Mouse (Mus musculus): ENCODE results near the gene Trabd2b. TPM values are rescaled to one million over a fixed set of nuclear protein-coding genes. Genes with fewer than 3 reads are reported as not detected.

The Trabd2b gene
- polyA plus RNA-seq, 1 experiment: not detected

- H3K4me3 ChIP-seq (ENCODE audit: insufficient read depth, low read depth, low read length): no peak overlapping the region
- no peak for TF ChIP-seq CTCF (IDR thresholded peaks at IDR 0.05; ENCODE audit: insufficient read depth, low read depth, low read length)
- no peak for TF ChIP-seq POLR2A (IDR thresholded peaks at IDR 0.05; ENCODE audit: insufficient read depth, low read depth, low read length)
- WGBS: 94% methylated on average over 3 of the region's 3 CpGs
- H3K4me1 ChIP-seq (ENCODE audit: control insufficient read depth, insufficient read depth, low read length): 0 out of 2 replicates have a peak, but pooled peaks cover 2% of the 10 kb centered on the region
- no peak overlapping the region for H3K27ac ChIP-seq (ENCODE audit: insufficient read depth, low read depth, low read length)
Measured at GRCm38 (mm10) chr4:114487701-114488100, 81.2 kb downstream of the Trabd2b start.

GRCm38 (mm10) chr4:114492157-114492556 is 85.6 kb downstream of the Trabd2b start:
- Histone ChIP-seq H3K27ac (ENCODE audit: insufficient read depth, low read depth, low read length) (no peak overlapping the region), H3K4me1 (ENCODE audit: control insufficient read depth, insufficient read depth, low read length) (peaks cover 5% of the 10 kb centered on the region; the same call in 1 of the 2 replicates), H3K4me3 (ENCODE audit: insufficient read depth, low read depth, low read length) (no peak overlapping the region)
- TF ChIP-seq POLR2A (IDR thresholded peaks at IDR 0.05; ENCODE audit: insufficient read depth, low read depth, low read length) (no peak), CTCF (IDR thresholded peaks at IDR 0.05; ENCODE audit: insufficient read depth, low read depth, low read length) (no peak)
- WGBS: 82% methylated on average over 4 of the region's 4 CpGs

GRCm38 (mm10) chr4:114494035-114494434 is 87.5 kb downstream of the Trabd2b start:
- peaks cover 2% of the 10 kb centered on the region; the same call in 1 of the 2 replicates for H3K4me1 ChIP-seq (ENCODE audit: control insufficient read depth, insufficient read depth, low read length)
- 61% methylated on average over 2 of the region's 2 CpGs for WGBS
- TF ChIP-seq CTCF (IDR thresholded peaks at IDR 0.05; ENCODE audit: insufficient read depth, low read depth, low read length) (no peak), POLR2A (IDR thresholded peaks at IDR 0.05; ENCODE audit: insufficient read depth, low read depth, low read length) (no peak)
- no peak overlapping the region for H3K4me3 ChIP-seq (ENCODE audit: insufficient read depth, low read depth, low read length)
- H3K27ac ChIP-seq (ENCODE audit: insufficient read depth, low read depth, low read length): no peak overlapping the region

GRCm38 (mm10) chr4:114495688-114496426 is 89.3 kb downstream of the Trabd2b start:
- Histone ChIP-seq H3K4me3 (ENCODE audit: insufficient read depth, low read depth, low read length) (no peak overlapping the region), H3K27ac (ENCODE audit: insufficient read depth, low read depth, low read length) (no peak overlapping the region), H3K4me1 (ENCODE audit: control insufficient read depth, insufficient read depth, low read length) (peaks cover 2% of the 10 kb centered on the region; the same call in 1 of the 2 replicates)
- TF ChIP-seq POLR2A (IDR thresholded peaks at IDR 0.05; ENCODE audit: insufficient read depth, low read depth, low read length): no peak
- TF ChIP-seq CTCF (IDR thresholded peaks at IDR 0.05; ENCODE audit: insufficient read depth, low read depth, low read length): no peak
- 63% methylated on average over 4 of the region's 4 CpGs for WGBS

GRCm38 (mm10) chr4:114499650-114500049 is 93.1 kb downstream of the Trabd2b start:
- 94% methylated on average over 1 of the region's 1 CpGs for WGBS

GRCm38 (mm10) chr4:114500317-114500716 is 93.8 kb downstream of the Trabd2b start:
- TF ChIP-seq POLR2A (IDR thresholded peaks at IDR 0.05; ENCODE audit: insufficient read depth, low read depth, low read length): no peak
- no peak for TF ChIP-seq CTCF (IDR thresholded peaks at IDR 0.05; ENCODE audit: insufficient read depth, low read depth, low read length)
- WGBS: 89% methylated on average over 7 of the region's 7 CpGs
- H3K27ac ChIP-seq (ENCODE audit: insufficient read depth, low read depth, low read length): no peak overlapping the region
- H3K4me3 ChIP-seq (ENCODE audit: insufficient read depth, low read depth, low read length): no peak overlapping the region
- H3K4me1 ChIP-seq (ENCODE audit: control insufficient read depth, insufficient read depth, low read length): peaks cover 11% of the 10 kb centered on the region; the same call in 1 of the 2 replicates

More at GRCm38 (mm10) chr4:114499650-114500049, 93.1 kb downstream of the Trabd2b start:
- Histone ChIP-seq H3K4me3 (ENCODE audit: insufficient read depth, low read depth, low read length) (no peak overlapping the region), H3K4me1 (ENCODE audit: control insufficient read depth, insufficient read depth, low read length) (peaks cover 8% of the 10 kb centered on the region; the same call in 1 of the 2 replicates), H3K27ac (ENCODE audit: insufficient read depth, low read depth, low read length) (no peak overlapping the region)
- no peak for TF ChIP-seq CTCF (IDR thresholded peaks at IDR 0.05; ENCODE audit: insufficient read depth, low read depth, low read length)
- no peak for TF ChIP-seq POLR2A (IDR thresholded peaks at IDR 0.05; ENCODE audit: insufficient read depth, low read depth, low read length)

GRCm38 (mm10) chr4:114501048-114501447 is 94.5 kb downstream of the Trabd2b start:
- Histone ChIP-seq H3K4me1 (ENCODE audit: control insufficient read depth, insufficient read depth, low read length) (peaks cover 11% of the 10 kb centered on the region; the same call in 1 of the 2 replicates), H3K4me3 (ENCODE audit: insufficient read depth, low read depth, low read length) (no peak overlapping the region), H3K27ac (ENCODE audit: insufficient read depth, low read depth, low read length) (no peak overlapping the region)
- TF ChIP-seq POLR2A (IDR thresholded peaks at IDR 0.05; ENCODE audit: insufficient read depth, low read depth, low read length) (no peak), CTCF (IDR thresholded peaks at IDR 0.05; ENCODE audit: insufficient read depth, low read depth, low read length) (no peak)
- 95% methylated on average over 1 of the region's 1 CpGs for WGBS

GRCm38 (mm10) chr4:114501611-114502010 is 95.1 kb downstream of the Trabd2b start:
- no peak overlapping the region for H3K27ac ChIP-seq (ENCODE audit: insufficient read depth, low read depth, low read length)
- TF ChIP-seq POLR2A (IDR thresholded peaks at IDR 0.05; ENCODE audit: insufficient read depth, low read depth, low read length) (no peak), CTCF (IDR thresholded peaks at IDR 0.05; ENCODE audit: insufficient read depth, low read depth, low read length) (no peak)
- peaks cover 8% of the 10 kb centered on the region; the same call in 1 of the 2 replicates for H3K4me1 ChIP-seq (ENCODE audit: control insufficient read depth, insufficient read depth, low read length)
- 87% methylated on average over 4 of the region's 4 CpGs for WGBS
- H3K4me3 ChIP-seq (ENCODE audit: insufficient read depth, low read depth, low read length): no peak overlapping the region
